Mouse (Mus musculus) lung, adult 2 months (tissue): ENCODE measurements around the gene Spc24.

Source experiments
- CTCF ChIP-seq: fragments of 200-500 bp; IDR thresholded peaks from 2 replicates; pipeline ENCODE4 v1.5.1; 2011; ENCODE audit warnings: mild to moderate bottlenecking, low read length, control low read depth; ENCODE audit not compliant: insufficient read depth
- POLR2A ChIP-seq: fragments of 200-500 bp; IDR thresholded peaks from 2 replicates; pipeline ENCODE4 v1.6.1; 2011; ENCODE audit warnings: low read depth, mild to moderate bottlenecking, control low read depth, low read length, borderline replicate concordance; ENCODE audit errors: extremely low read depth

- TF ChIP-seq CTCF (no peak), POLR2A (no peak)
Measured at GRCm38 (mm10) chr9:21740427-21740826, 19.7 kb downstream of the Spc24 start.
